Mouse (Mus musculus) bone marrow macrophage, adult 2 months (primary cell): ENCODE results near the gene Ptprm.

ENCODE experiments used
- CTCF ChIP-seq: IDR thresholded peaks from 2 replicates; pipeline ENCODE4 v1.5.1; 2012; ENCODE audit warnings: low read depth, mild to moderate bottlenecking, low read length, moderate library complexity
- POLR2A ChIP-seq: IDR thresholded peaks from 2 replicates; pipeline ENCODE4 v1.6.1; 2012; ENCODE audit warnings: mild to moderate bottlenecking, low read depth, low read length, borderline replicate concordance

DNA sequence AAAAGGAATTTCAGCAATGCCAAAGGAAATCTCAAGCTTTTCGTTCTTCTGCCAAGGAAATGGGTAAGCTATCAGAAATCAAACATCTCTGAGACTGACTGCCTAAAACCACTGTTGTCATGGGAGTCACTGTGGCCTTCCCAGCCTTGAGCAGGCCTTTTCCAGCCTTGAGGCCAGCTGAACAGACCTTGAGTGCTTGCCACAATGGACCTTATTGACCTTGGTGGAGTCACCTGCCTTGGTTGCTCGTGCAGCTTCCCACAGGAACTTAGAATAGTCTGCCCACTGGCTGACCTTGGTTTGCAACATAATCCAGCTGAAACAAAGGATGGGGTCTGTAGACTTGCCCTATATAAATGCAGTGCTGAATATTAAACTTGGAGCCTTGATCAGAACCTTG is 395.5 kb downstream of the Ptprm start:
- TF ChIP-seq CTCF: no peak
- no peak for TF ChIP-seq POLR2A
